Mouse (Mus musculus) forebrain, embryonic 14.5 days (tissue): ENCODE results near the gene Olfr1410. TPM values are rescaled to one million over a fixed set of nuclear protein-coding genes. Genes with fewer than 3 reads are reported as not detected.

ENCODE experiments used
- ATAC-seq: fragments of 200-750 bp; cut with Nextera tagmentation; 2 replicates; pipeline ENCODE4 v1.8.0; 2017; ENCODE audit warnings: mild to moderate bottlenecking, moderate library complexity
- DNase-seq: peaks from one replicate; pipeline ENCODE4 v3.0.0-alpha.2; 2015; ENCODE audit warnings: low spot score
- H3K27ac ChIP-seq: fragments of 300-500 bp; sonication (generic); 2 replicates; pipeline ENCODE4 v1.5.1; 2014; ENCODE audit warnings: low read depth, mild to moderate bottlenecking, control low read depth, low read length, moderate library complexity
- H3K27me3 ChIP-seq: fragments of 300-500 bp; sonication (generic); replicated peaks from 2 replicates; pipeline ENCODE4 v1.6.1; 2014; ENCODE audit warnings: low read length, control low read depth, mixed read lengths; ENCODE audit not compliant: control insufficient read depth, insufficient read depth
- H3K36me3 ChIP-seq: fragments of 300-500 bp; sonication (generic); 2 replicates; pipeline ENCODE4 v1.6.1; 2014; ENCODE audit warnings: low read length, control low read depth; ENCODE audit not compliant: control insufficient read depth, insufficient read depth
- H3K4me1 ChIP-seq: fragments of 300-500 bp; sonication (generic); 2 replicates; pipeline ENCODE4 v1.6.1; 2014; ENCODE audit warnings: antibody characterized with exemption, low read length, control low read depth; ENCODE audit not compliant: control insufficient read depth, insufficient read depth
- H3K4me2 ChIP-seq: fragments of 300-500 bp; sonication (generic); 2 replicates; pipeline ENCODE4 v1.6.1; 2014; ENCODE audit warnings: mild to moderate bottlenecking, control low read depth, low read length
- H3K4me3 ChIP-seq: fragments of 300-500 bp; sonication (generic); 2 replicates; pipeline ENCODE4 v1.5.1; 2014; ENCODE audit warnings: low read depth, low read length, control low read depth
- H3K9ac ChIP-seq: fragments of 300-500 bp; sonication (generic); 2 replicates; pipeline ENCODE4 v1.6.1; 2014; ENCODE audit warnings: mild to moderate bottlenecking, low read length, control low read depth, moderate library complexity
- H3K9me3 ChIP-seq: fragments of 300-500 bp; sonication (generic); replicated peaks from 2 replicates; pipeline ENCODE4 v1.6.1; 2016; ENCODE audit warnings: low read length, control low read depth, mixed read lengths; ENCODE audit not compliant: control insufficient read depth
- WGBS: fragments of 180-500 bp; shearing (Covaris S2); extraction: QIAGEN DNeasy Blood & Tissue Kit; methylation state at CpG from one replicate; pipeline ENCODE4 v1.1.7; 2014; 5-methylcytosine and 5-hydroxymethylcytosine counted together
- polyA plus RNA-seq: library from polyadenylated mRNA; unstranded; fragments of >200 nt; fragmentation: Nextera tagmentation; extraction: Ambion mirVana; gene quantifications from 2 replicates; pipeline ENCODE4 v1.2.1, GENCODE M21; 2014

The Olfr1410 gene
- polyA plus RNA-seq, 1 experiment from 2014 or later = not detected

- no peak for DNase-seq
- Histone ChIP-seq H3K36me3 (peaks cover 43% of the 10 kb centered on the region), H3K9me3 (no peaks in the 10 kb centered on the region), H3K27me3 (no peaks in the 10 kb centered on the region), H3K4me3 (no peak overlapping the region), H3K4me2 (no peak overlapping the region), H3K9ac (no peak overlapping the region), H3K4me1 (peaks cover 7% of the 10 kb centered on the region), H3K27ac (no peak overlapping the region)
- WGBS = 86% methylated on average over 8 of the region's 8 CpGs
- no peak for ATAC-seq
Measured at GRCm38 (mm10) chr1:92636015-92636414, 30.4 kb downstream of the Olfr1410 start.

GRCm38 (mm10) chr1:92636676-92637075 lies 31.1 kb downstream of the Olfr1410 start:
- H3K4me3 ChIP-seq = no peak overlapping the region
- H3K4me2 ChIP-seq = no peak overlapping the region
- H3K4me1 ChIP-seq = peaks cover 9% of the 10 kb centered on the region
- H3K27ac ChIP-seq = no peak overlapping the region
- H3K9me3 ChIP-seq = no peaks in the 10 kb centered on the region
- 92% methylated on average over 11 of the region's 11 CpGs for WGBS
- no peak overlapping the region for H3K9ac ChIP-seq
- H3K27me3 ChIP-seq = no peaks in the 10 kb centered on the region
- DNase-seq = no peak
- peaks cover 43% of the 10 kb centered on the region for H3K36me3 ChIP-seq
- ATAC-seq = no peak

GRCm38 (mm10) chr1:92637501-92638172 lies 32.1 kb downstream of the Olfr1410 start:
- Histone ChIP-seq H3K9ac (no peak overlapping the region), H3K4me3 (no peak overlapping the region), H3K36me3 (peaks cover 43% of the 10 kb centered on the region), H3K27me3 (no peaks in the 10 kb centered on the region), H3K4me1 (peaks cover 14% of the 10 kb centered on the region), H3K27ac (no peak overlapping the region), H3K4me2 (no peak overlapping the region), H3K9me3 (no peaks in the 10 kb centered on the region)
- no peak for ATAC-seq
- WGBS = 87% methylated on average over 15 of the region's 15 CpGs
- no peak for DNase-seq

- no peak for DNase-seq
Measured at GRCm38 (mm10) chr1:92638181-92638580, 32.6 kb downstream of the Olfr1410 start.

GRCm38 (mm10) chr1:92638736-92639135 lies 33.2 kb downstream of the Olfr1410 start:
- Histone ChIP-seq H3K9me3 (no peaks in the 10 kb centered on the region), H3K27me3 (no peaks in the 10 kb centered on the region), H3K4me3 (no peak overlapping the region), H3K27ac (no peak overlapping the region), H3K36me3 (peaks cover 43% of the 10 kb centered on the region), H3K4me1 (peaks cover 14% of the 10 kb centered on the region), H3K4me2 (no peak overlapping the region), H3K9ac (no peak overlapping the region)
- WGBS = 98% methylated on average over 4 of the region's 4 CpGs
- ATAC-seq (no peak), DNase-seq (no peak)

More at GRCm38 (mm10) chr1:92638181-92638580, 32.6 kb downstream of the Olfr1410 start:
- no peak overlapping the region for H3K27ac ChIP-seq
- H3K4me1 ChIP-seq = peaks cover 14% of the 10 kb centered on the region
- no peaks in the 10 kb centered on the region for H3K27me3 ChIP-seq
- H3K9ac ChIP-seq = no peak overlapping the region
- H3K4me2 ChIP-seq = no peak overlapping the region
- 92% methylated on average over 3 of the region's 3 CpGs for WGBS
- H3K36me3 ChIP-seq = peaks cover 43% of the 10 kb centered on the region
- ATAC-seq = no peak
- no peak overlapping the region for H3K4me3 ChIP-seq
- no peaks in the 10 kb centered on the region for H3K9me3 ChIP-seq

- WGBS = 90% methylated on average over 6 of the region's 6 CpGs
- ATAC-seq = no peak
- peak overlapping the region; percentile 88 for H3K9ac ChIP-seq
Measured at GRCm38 (mm10) chr1:92640393-92640792, 34.8 kb downstream of the Olfr1410 start.

GRCm38 (mm10) chr1:92641514-92642272 lies 36.1 kb downstream of the Olfr1410 start, which contains the start of gene Cops9:
Gene Cops9, minus strand, starts transcription at chr1:92641985.
- Histone ChIP-seq H3K9me3 (no peaks in the 10 kb centered on the region), H3K9ac (peak within 1 kb of the TSS; percentile 88), H3K4me3 (peak within 1 kb of the TSS; percentile 80), H3K4me1 (peaks cover 14% of the 10 kb centered on the region), H3K27me3 (no peaks in the 10 kb centered on the region), H3K4me2 (peak within 1 kb of the TSS; percentile 65), H3K27ac (peak within 1 kb of the TSS; percentile 78), H3K36me3 (peaks cover 28% of the 10 kb centered on the region)
- WGBS = 2% methylated on average over 50 of the region's 50 CpGs
- DNase-seq = peak; percentile 94
- peak; percentile 96 for ATAC-seq

More at GRCm38 (mm10) chr1:92640393-92640792, 34.8 kb downstream of the Olfr1410 start:
- DNase-seq = no peak
- Histone ChIP-seq H3K36me3 (peaks cover 40% of the 10 kb centered on the region), H3K9me3 (no peaks in the 10 kb centered on the region), H3K4me3 (peak overlapping the region; percentile 80; the same call in 1 of the 2 replicates), H3K27ac (no peak overlapping the region), H3K4me2 (peak overlapping the region; percentile 65), H3K27me3 (no peaks in the 10 kb centered on the region), H3K4me1 (peaks cover 14% of the 10 kb centered on the region)

- no peak overlapping the region for H3K9ac ChIP-seq
- H3K4me3 ChIP-seq = no peak overlapping the region
- no peak for DNase-seq
- H3K27me3 ChIP-seq = no peaks in the 10 kb centered on the region
- H3K4me1 ChIP-seq = peaks cover 14% of the 10 kb centered on the region
- 89% methylated on average over 4 of the region's 4 CpGs for WGBS
- H3K9me3 ChIP-seq = no peaks in the 10 kb centered on the region
- ATAC-seq = no peak
- H3K27ac ChIP-seq = no peak overlapping the region
- H3K4me2 ChIP-seq = no peak overlapping the region
- H3K36me3 ChIP-seq = peaks cover 9% of the 10 kb centered on the region
Measured at GRCm38 (mm10) chr1:92643691-92644090, 38.1 kb downstream of the Olfr1410 start.

- ATAC-seq = no peak
- 86% methylated on average over 5 of the region's 5 CpGs for WGBS
Measured at GRCm38 (mm10) chr1:92644916-92645315, 39.3 kb downstream of the Olfr1410 start.

More at GRCm38 (mm10) chr1:92644916-92645315, 39.3 kb downstream of the Olfr1410 start:
- H3K27me3 ChIP-seq = no peaks in the 10 kb centered on the region
- no peak overlapping the region for H3K4me2 ChIP-seq
- peaks cover 14% of the 10 kb centered on the region for H3K4me1 ChIP-seq
- no peak overlapping the region for H3K4me3 ChIP-seq
- no peak overlapping the region for H3K27ac ChIP-seq
- H3K36me3 ChIP-seq = no peaks in the 10 kb centered on the region
- H3K9me3 ChIP-seq = no peaks in the 10 kb centered on the region
- no peak for DNase-seq
- H3K9ac ChIP-seq = no peak overlapping the region
